Mouse (Mus musculus) liver, embryonic 16.5 days (tissue): ENCODE data around the gene Wipi1. TPM values are rescaled to one million over a fixed set of nuclear protein-coding genes. Genes with fewer than 3 reads are reported as not detected.

ENCODE experiments used
- ATAC-seq: fragments of 200-750 bp; cut with Nextera tagmentation; 2 replicates; pipeline ENCODE4 v1.8.0; 2017; ENCODE audit warnings: low read depth, mild to moderate bottlenecking, moderate number of reproducible peaks, moderate library complexity
- H3K27ac ChIP-seq: fragments of 300-500 bp; sonication (generic); 2 replicates; pipeline ENCODE4 v1.5.1; 2014; ENCODE audit warnings: mild to moderate bottlenecking, low read length
- H3K27me3 ChIP-seq: fragments of 300-500 bp; sonication (generic); 2 replicates; pipeline ENCODE4 v1.6.1; 2014; ENCODE audit warnings: low read depth, low read length, mixed read lengths; ENCODE audit not compliant: control insufficient read depth, insufficient read depth
- H3K36me3 ChIP-seq: fragments of 300-500 bp; sonication (generic); 2 replicates; pipeline ENCODE4 v1.6.1; 2014; ENCODE audit warnings: mild to moderate bottlenecking; ENCODE audit not compliant: control insufficient read depth, insufficient read depth
- H3K4me1 ChIP-seq: fragments of 300-500 bp; sonication (generic); 2 replicates; pipeline ENCODE4 v1.6.1; 2014; ENCODE audit warnings: low read depth, low read length, mixed read lengths; ENCODE audit not compliant: control insufficient read depth
- H3K4me2 ChIP-seq: fragments of 300-500 bp; sonication (generic); 2 replicates; pipeline ENCODE4 v1.6.1; 2014; ENCODE audit warnings: low read depth, low read length, mixed read lengths
- H3K4me3 ChIP-seq: fragments of 300-500 bp; sonication (generic); 2 replicates; pipeline ENCODE4 v1.5.1; 2014; ENCODE audit warnings: low read depth, mild to moderate bottlenecking, low read length
- H3K9ac ChIP-seq: fragments of 300-500 bp; sonication (generic); 2 replicates; pipeline ENCODE4 v1.6.1; 2014; ENCODE audit warnings: low read depth, low read length
- H3K9me3 ChIP-seq: fragments of 300-500 bp; sonication (generic); replicated peaks from 2 replicates; pipeline ENCODE4 v1.6.1; 2016; ENCODE audit warnings: low read length; ENCODE audit not compliant: control insufficient read depth
- WGBS: fragments of 180-500 bp; shearing (Covaris S2); extraction: QIAGEN DNeasy Blood & Tissue Kit; methylation state at CpG from one replicate; pipeline ENCODE4 v1.1.7; 2014; ENCODE audit not compliant: insufficient replicate concordance; 5-methylcytosine and 5-hydroxymethylcytosine counted together
- polyA plus RNA-seq: library from polyadenylated mRNA; unstranded; fragments of >200 nt; fragmentation: Nextera tagmentation; extraction: Ambion mirVana; gene quantifications from 2 replicates; pipeline ENCODE4 v1.2.1, GENCODE M21; 2015

The Wipi1 gene
- polyA plus RNA-seq, 1 experiment from 2014 or later = 24.0 TPM

DNA sequence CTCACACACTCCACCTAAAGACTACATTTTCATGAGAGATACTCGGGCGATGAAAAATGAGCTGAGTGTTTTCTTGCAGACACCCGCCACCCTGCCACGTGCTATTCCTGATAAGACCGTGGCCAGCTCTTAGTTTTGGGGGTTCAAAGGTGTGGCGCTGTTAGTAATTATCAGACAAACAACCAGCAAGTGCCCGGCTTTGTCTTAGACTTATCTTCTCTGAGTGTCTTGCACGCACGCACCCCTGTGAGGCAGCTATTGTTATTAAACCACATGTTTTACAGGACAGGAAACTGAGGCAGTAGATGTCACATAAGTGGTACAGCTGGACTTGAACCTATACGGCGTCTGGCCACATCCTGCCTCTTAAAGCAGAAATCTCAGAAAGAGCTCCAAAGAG is 54.3 kb downstream of the Wipi1 start:
- H3K4me1 ChIP-seq = peaks cover 80% of the 10 kb centered on the region
- peak overlapping the region; percentile 10; the same call in 1 of the 2 replicates for H3K4me3 ChIP-seq
- H3K27ac ChIP-seq = peak overlapping the region; percentile 97
- H3K9me3 ChIP-seq = no peaks in the 10 kb centered on the region
- H3K36me3 ChIP-seq = no peaks in the 10 kb centered on the region
- H3K4me2 ChIP-seq = peak overlapping the region; percentile 47
- H3K27me3 ChIP-seq = no peaks in the 10 kb centered on the region
- WGBS = 18% methylated on average over 11 of the region's 11 CpGs
- peak; percentile 90 for ATAC-seq
- peak overlapping the region; percentile 70 for H3K9ac ChIP-seq

DNA sequence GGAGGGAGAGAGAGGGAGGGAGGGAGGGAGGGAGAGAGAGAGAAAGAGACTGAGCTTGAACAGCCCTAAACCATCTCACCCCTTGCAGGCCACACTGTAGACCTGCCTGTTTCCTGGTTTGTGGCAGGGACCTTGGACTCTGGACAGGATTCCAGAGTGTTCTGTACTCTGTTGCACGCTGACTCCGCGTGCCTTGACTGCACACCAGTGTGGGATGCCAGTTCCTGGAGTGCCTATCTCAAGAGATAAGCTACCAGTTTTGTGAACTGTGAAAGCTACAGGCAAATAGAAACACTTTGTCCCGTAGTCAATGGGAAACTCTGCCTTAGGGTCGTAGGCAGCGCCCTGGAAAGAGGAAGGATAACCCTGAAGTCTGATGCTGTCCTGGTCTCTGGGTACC is 55.6 kb downstream of the Wipi1 start:
- Histone ChIP-seq H3K9ac (peak overlapping the region; percentile 70), H3K4me1 (peaks cover 90% of the 10 kb centered on the region), H3K27me3 (no peaks in the 10 kb centered on the region), H3K9me3 (no peaks in the 10 kb centered on the region), H3K4me2 (peak overlapping the region; percentile 47; the same call in 1 of the 2 replicates), H3K36me3 (no peaks in the 10 kb centered on the region), H3K27ac (peak overlapping the region; percentile 97), H3K4me3 (no peak overlapping the region)
- ATAC-seq = peak; percentile 61
- WGBS = 12% methylated on average over 6 of the region's 6 CpGs

DNA sequence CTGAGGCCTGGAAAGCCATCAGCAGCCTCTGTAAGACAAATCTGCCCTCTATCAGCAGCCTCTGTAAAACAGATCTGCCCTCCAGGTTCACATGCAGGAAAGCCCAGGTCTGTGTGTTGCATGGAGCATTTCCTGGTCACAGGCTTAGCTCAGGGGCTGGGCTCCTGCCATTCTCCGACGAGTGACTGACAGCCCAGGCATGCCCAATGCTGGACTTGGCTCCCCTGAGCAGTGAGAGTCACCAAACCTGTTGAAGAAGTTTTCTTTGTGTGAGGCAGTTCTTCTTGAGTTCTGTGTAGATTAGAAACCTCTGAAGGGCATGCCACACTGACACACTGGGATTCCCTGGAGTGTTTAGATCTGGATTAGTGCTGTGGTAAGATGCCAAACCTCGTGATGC is 57.3 kb downstream of the Wipi1 start:
- WGBS = 39% methylated on average over 3 of the region's 3 CpGs
- H3K36me3 ChIP-seq = no peaks in the 10 kb centered on the region
- H3K9me3 ChIP-seq = no peaks in the 10 kb centered on the region
- peak overlapping the region; percentile 55 for H3K9ac ChIP-seq
- no peak overlapping the region for H3K4me3 ChIP-seq
- peak overlapping the region; percentile 85 for H3K27ac ChIP-seq
- H3K4me1 ChIP-seq = peaks cover 90% of the 10 kb centered on the region
- no peak overlapping the region for H3K4me2 ChIP-seq
- ATAC-seq = no peak
- H3K27me3 ChIP-seq = no peaks in the 10 kb centered on the region

DNA sequence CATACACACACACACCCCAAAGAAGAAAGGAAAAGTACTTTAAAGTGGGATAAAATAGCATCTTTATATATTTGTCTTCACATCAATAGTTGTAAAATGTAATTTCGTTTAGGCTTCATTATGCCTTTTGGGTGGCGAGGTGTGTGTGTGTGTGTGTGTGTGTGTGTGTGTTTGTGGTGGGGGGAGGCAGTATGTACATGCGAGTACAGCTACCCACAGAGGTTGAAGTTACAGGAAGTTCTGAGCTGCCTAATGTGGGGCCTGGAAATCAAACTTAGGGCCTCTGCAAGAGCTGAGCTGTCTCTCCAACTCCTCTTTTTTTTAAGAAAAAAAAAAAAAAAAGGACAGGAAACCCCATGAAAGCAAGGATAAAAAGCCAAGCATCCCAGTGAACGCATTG is 57.8 kb downstream of the Wipi1 start:
- Histone ChIP-seq H3K4me3 (no peak overlapping the region), H3K4me2 (no peak overlapping the region), H3K27me3 (no peaks in the 10 kb centered on the region), H3K36me3 (no peaks in the 10 kb centered on the region), H3K9me3 (no peaks in the 10 kb centered on the region), H3K27ac (peak overlapping the region; percentile 85), H3K9ac (no peak overlapping the region; the same call in 1 of the 2 replicates), H3K4me1 (peaks cover 90% of the 10 kb centered on the region)
- 47% methylated on average over 4 of the region's 4 CpGs for WGBS
- ATAC-seq = no peak

DNA sequence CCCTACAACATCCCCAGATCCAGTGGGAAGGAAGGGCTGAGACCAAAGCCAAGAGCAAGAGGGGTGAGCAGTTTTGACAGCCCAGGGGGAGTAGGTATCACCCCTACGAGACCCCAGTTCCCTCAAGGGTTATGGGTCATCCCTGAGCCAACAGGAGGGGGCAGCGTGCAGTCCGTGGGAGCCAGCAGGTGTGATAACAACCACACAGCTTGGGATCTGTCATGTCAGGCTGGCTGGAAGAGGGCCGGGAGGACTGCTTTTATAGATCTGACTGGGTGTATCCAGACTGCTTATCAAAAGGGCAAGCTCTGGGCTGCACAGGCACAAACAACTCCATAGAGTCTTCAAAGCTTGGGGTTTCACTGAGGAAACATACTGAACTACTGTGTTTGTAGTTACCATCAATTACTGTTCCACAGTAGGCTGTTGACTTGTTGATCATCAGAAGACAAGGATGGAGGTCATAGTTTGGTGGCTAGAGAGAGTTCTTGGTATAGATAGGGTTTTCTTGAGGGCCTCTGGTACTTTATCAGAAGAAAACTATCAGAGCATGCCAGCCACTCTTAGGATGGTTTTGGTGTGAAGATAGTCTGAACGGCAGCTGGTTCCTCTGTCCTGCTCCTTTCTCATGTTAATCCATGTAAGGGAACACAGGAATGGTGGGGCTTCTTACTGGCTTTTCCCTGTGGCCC is 62.0 kb downstream of the Wipi1 start:
- peak overlapping the region; percentile 61 for H3K4me2 ChIP-seq
- H3K27ac ChIP-seq = peak overlapping the region; percentile 98
- H3K9me3 ChIP-seq = no peaks in the 10 kb centered on the region
- peaks cover 91% of the 10 kb centered on the region for H3K4me1 ChIP-seq
- peak overlapping the region; percentile 25 for H3K4me3 ChIP-seq
- ATAC-seq = peak; percentile 96
- H3K9ac ChIP-seq = peak overlapping the region; percentile 68
- H3K27me3 ChIP-seq = no peaks in the 10 kb centered on the region
- H3K36me3 ChIP-seq = no peaks in the 10 kb centered on the region
- WGBS = 16% methylated on average over 5 of the region's 5 CpGs

DNA sequence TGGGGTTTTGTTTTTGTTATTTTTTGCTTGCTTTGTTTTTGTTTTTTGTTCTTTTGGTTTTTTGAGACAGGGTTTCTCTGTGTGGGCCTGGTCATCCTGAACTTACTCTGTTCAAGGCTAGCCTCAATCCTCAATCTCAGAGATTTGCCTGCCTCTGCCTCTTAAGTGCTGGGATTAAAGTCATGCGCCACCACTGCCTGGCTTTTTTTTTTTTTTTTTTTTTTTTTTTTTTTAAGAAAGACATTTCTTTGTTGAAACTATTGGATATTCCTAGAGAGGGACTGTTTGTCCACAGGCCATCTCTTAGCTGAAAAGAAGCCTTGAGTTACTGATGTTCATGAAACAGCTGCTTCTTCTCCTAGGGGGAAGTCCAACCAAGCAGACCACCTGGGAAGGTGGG is 64.1 kb downstream of the Wipi1 start:
- WGBS = 80% methylated on average over 1 of the region's 1 CpGs
- H3K4me2 ChIP-seq = no peak overlapping the region
- ATAC-seq = no peak
- H3K4me1 ChIP-seq = peaks cover 78% of the 10 kb centered on the region
- H3K9me3 ChIP-seq = no peaks in the 10 kb centered on the region
- H3K9ac ChIP-seq = no peak overlapping the region
- no peak overlapping the region for H3K4me3 ChIP-seq
- no peaks in the 10 kb centered on the region for H3K36me3 ChIP-seq
- H3K27me3 ChIP-seq = no peaks in the 10 kb centered on the region
- peak overlapping the region; percentile 98 for H3K27ac ChIP-seq

DNA sequence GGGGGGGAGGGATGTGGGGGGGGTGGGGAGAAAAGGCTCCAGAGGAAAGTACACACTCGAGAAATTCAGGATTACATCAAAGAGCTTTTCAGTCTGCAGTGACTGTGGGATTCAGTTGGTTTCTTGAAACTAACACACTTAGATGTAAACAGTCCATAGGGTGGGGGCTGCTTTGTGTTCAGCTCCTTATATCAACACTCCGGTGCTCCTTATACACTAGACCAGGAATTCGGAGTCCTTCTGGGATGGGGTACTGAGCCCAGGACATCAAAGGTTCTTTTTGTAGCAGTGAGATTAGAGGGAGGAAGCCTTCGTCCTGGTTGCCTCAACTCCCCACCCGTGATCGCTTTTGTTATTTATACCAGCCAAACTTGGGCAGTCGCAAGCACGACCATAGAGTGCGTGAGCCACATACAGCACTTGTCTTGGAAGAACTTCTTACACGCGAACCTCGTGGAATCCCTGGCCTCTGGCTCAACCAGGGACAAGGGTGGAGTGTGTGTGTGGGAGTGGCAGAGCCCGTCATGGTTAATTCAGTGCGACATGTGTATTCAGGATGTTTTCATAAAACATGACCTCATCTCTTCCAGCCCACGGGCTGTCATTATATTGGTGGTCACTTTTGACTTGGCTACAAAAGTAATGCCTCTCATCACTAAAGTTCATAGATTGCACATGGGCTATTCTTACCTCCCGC is 65.3 kb downstream of the Wipi1 start:
- Histone ChIP-seq H3K27me3 (no peaks in the 10 kb centered on the region), H3K9me3 (no peaks in the 10 kb centered on the region), H3K36me3 (no peaks in the 10 kb centered on the region), H3K4me3 (no peak overlapping the region), H3K4me1 (peaks cover 71% of the 10 kb centered on the region), H3K9ac (no peak overlapping the region), H3K4me2 (no peak overlapping the region), H3K27ac (peak overlapping the region; percentile 72)
- ATAC-seq = no peak
- WGBS = 64% methylated on average over 16 of the region's 16 CpGs

DNA sequence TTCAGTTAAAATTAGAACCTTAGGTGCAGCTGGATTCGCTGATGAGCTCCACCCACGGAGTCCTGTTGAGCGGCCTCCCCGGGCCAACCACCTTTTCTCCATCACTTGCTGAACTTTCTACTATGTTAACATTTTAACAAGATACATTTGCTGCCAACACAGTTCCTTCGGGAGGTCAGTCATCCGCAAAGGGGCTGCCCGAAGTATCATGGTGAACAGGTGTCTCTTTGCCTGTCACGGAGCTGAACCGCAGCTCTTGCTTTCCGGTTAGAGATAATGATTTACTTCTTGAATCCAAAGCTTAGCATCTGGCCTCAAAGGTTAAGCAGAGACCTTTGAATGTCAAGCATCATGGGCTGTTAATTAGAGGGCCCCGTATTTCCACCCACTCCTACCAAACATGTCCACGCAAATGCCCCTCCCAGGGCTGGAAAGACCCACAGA is 66.0 kb downstream of the Wipi1 start:
- no peak overlapping the region for H3K4me3 ChIP-seq
- peak overlapping the region; percentile 26; the same call in 1 of the 2 replicates for H3K9ac ChIP-seq
- WGBS = 22% methylated on average over 12 of the region's 12 CpGs
- peak overlapping the region; percentile 56 for H3K4me2 ChIP-seq
- H3K9me3 ChIP-seq = no peaks in the 10 kb centered on the region
- peaks cover 71% of the 10 kb centered on the region for H3K4me1 ChIP-seq
- H3K27me3 ChIP-seq = no peaks in the 10 kb centered on the region
- no peaks in the 10 kb centered on the region for H3K36me3 ChIP-seq
- no peak for ATAC-seq
- peak overlapping the region; percentile 72 for H3K27ac ChIP-seq

DNA sequence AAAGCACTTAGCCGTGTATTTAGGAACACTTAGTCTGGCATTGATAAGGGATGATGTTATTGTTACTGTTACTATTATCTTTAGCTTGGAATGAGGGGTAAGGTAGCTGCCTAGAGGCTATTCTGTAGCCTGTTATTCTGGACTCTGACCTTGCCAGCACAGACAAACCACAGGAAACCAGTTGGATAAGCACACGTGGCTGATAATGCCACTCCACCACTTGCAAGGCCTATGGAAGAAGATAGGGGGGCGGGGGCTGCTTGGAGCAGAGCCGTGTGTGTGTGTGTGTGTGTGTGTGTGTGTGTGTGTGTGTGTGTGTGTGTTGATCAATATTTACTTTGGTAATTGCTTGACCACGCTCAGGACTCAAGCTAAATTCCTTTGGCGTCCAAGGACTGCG is 66.5 kb downstream of the Wipi1 start:
- no peaks in the 10 kb centered on the region for H3K27me3 ChIP-seq
- H3K4me1 ChIP-seq = peaks cover 71% of the 10 kb centered on the region
- peak; percentile 18 for ATAC-seq
- no peaks in the 10 kb centered on the region for H3K36me3 ChIP-seq
- H3K27ac ChIP-seq = peak overlapping the region; percentile 72
- peak overlapping the region; percentile 56 for H3K4me2 ChIP-seq
- no peak overlapping the region for H3K4me3 ChIP-seq
- WGBS = 19% methylated on average over 7 of the region's 7 CpGs
- peak overlapping the region; percentile 26 for H3K9ac ChIP-seq
- no peaks in the 10 kb centered on the region for H3K9me3 ChIP-seq
